Mouse (Mus musculus) heart, adult 2 months (tissue): Measurements from ENCODE around the gene Ubxn1.

Source experiments
- CTCF ChIP-seq: fragments of 200-600 bp; IDR thresholded peaks from 2 replicates; pipeline ENCODE4 v1.8.1; 2022; ENCODE audit warnings: antibody characterized with exemption, mild to moderate bottlenecking, moderate library complexity
- POLR2A ChIP-seq: fragments of 200-500 bp; IDR thresholded peaks from 2 replicates; pipeline ENCODE4 v1.6.1; 2011; ENCODE audit warnings: mild to moderate bottlenecking, low read depth, low read length, control low read depth; ENCODE audit not compliant: insufficient read depth

- TF ChIP-seq CTCF (no peak), POLR2A (no peak)
These were observed 9.7 kb downstream of the Ubxn1 start for GRCm38 (mm10) chr19:8881034-8881392.
